Mouse (Mus musculus): ENCODE data around the gene Mpp5. TPM values are rescaled to one million over a fixed set of nuclear protein-coding genes. Genes with fewer than 3 reads are reported as not detected.

Mpp5 gene
- polyA plus RNA-seq, 2 experiments = 8.4 to 13.1 TPM

- Histone ChIP-seq H3K9ac (ENCODE audit: low read depth, low read length, severe bottlenecking) (no peak overlapping the region), H3K4me1 (ENCODE audit: control insufficient read depth, insufficient read depth, low read length) (peaks cover 8% of the 10 kb centered on the region; the same call in 1 of the 2 replicates), H3K36me3 (ENCODE audit: control insufficient read depth, insufficient read depth, low read length) (no peaks in the 10 kb centered on the region), H3K9me3 (ENCODE audit: control insufficient read depth, low read length) (no peaks in the 10 kb centered on the region), H3K27ac (replicated peaks; ENCODE audit: low read depth, low read length) (no peak overlapping the region), H3K4me3 (replicated peaks; ENCODE audit: low read length) (no peak overlapping the region), H3K27me3 (ENCODE audit: control insufficient read depth, insufficient read depth, low read length) (no peaks in the 10 kb centered on the region), H3K4me2 (replicated peaks; ENCODE audit: low read depth, low read length, severe bottlenecking) (no peak overlapping the region)
- ATAC-seq (ENCODE audit: low FRiP score, low read depth) = no peak
- DNase-seq (ENCODE audit: low spot score) = no peak
- 77% methylated on average over 6 of the region's 6 CpGs for WGBS
- TF ChIP-seq POLR2A (IDR thresholded peaks at IDR 0.05; ENCODE audit: borderline replicate concordance, extremely low read depth, insufficient read depth, insufficient read length) = no peak
Measured at GRCm38 (mm10) chr12:78746226-78746625, 2.5 kb upstream of the Mpp5 start.

DNA sequence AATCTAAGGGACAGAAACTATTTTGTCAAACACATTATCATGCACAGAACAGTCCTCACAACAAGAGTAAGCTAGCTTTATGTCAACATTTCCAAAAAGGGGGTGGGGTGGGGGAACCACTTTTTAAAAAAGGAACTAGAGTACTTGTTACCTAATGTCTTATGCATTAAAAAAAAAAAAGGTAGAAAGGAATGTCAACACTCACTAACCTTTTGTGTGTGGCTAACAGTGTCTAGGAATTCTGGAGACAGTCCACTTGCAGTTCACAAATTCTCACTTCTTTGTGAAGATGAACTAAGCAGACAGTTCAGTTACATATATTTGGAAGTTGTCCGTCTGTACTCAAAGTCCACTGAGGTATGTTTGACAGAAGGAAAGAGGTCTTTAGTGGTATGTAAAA, 1.3 kb upstream of the Mpp5 start:
- DNase-seq (ENCODE audit: low spot score) (no peak), ATAC-seq (ENCODE audit: low FRiP score, low read depth) (no peak)
- no peak overlapping the region for H3K27ac ChIP-seq (replicated peaks; ENCODE audit: low read depth, low read length)
- no peak overlapping the region for H3K4me3 ChIP-seq (replicated peaks; ENCODE audit: low read length)
- H3K27me3 ChIP-seq (ENCODE audit: control insufficient read depth, insufficient read depth, low read length) = no peaks in the 10 kb centered on the region
- peaks cover 8% of the 10 kb centered on the region; the same call in 1 of the 2 replicates for H3K4me1 ChIP-seq (ENCODE audit: control insufficient read depth, insufficient read depth, low read length)
- no peak overlapping the region for H3K9ac ChIP-seq (ENCODE audit: low read depth, low read length, severe bottlenecking)
- WGBS = 46% methylated on average over 1 of the region's 1 CpGs
- no peaks in the 10 kb centered on the region for H3K9me3 ChIP-seq (ENCODE audit: control insufficient read depth, low read length)
- no peaks in the 10 kb centered on the region for H3K36me3 ChIP-seq (ENCODE audit: control insufficient read depth, insufficient read depth, low read length)
- TF ChIP-seq POLR2A (IDR thresholded peaks at IDR 0.05; ENCODE audit: borderline replicate concordance, extremely low read depth, insufficient read depth, insufficient read length) = no peak
- H3K4me2 ChIP-seq (replicated peaks; ENCODE audit: low read depth, low read length, severe bottlenecking) = no peak overlapping the region

DNA sequence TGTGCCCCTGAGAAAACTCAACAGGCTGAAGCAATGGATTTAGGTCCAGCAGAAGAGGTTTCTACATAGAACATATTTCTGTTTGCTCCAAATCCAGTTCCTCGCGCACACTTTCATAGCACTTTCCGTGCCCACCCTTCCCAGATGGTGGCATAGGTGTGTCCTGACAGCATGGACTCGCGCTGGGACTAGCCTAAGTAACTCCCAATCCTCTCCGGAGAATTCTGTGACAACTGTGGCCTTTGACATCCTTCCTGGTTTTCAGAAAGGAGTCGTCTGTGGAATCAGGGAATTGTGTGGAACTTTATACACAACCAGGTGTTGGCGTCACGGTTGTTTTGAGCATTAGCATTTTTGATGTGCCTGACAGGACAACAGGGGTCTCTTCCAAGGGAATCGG, 594 bp upstream of the Mpp5 start:
- ATAC-seq (ENCODE audit: low FRiP score, low read depth) (no peak), DNase-seq (ENCODE audit: low spot score) (no peak)
- WGBS = under 1% methylated on average over 10 of the region's 10 CpGs
- no peak for TF ChIP-seq POLR2A (IDR thresholded peaks at IDR 0.05; ENCODE audit: borderline replicate concordance, extremely low read depth, insufficient read depth, insufficient read length)
- peaks cover 8% of the 10 kb centered on the region; the same call in 1 of the 2 replicates for H3K4me1 ChIP-seq (ENCODE audit: control insufficient read depth, insufficient read depth, low read length)
- no peaks in the 10 kb centered on the region for H3K27me3 ChIP-seq (ENCODE audit: control insufficient read depth, insufficient read depth, low read length)
- 0 out of 2 replicates have a peak overlapping the region, but pooled peaks have one; percentile 43 for H3K27ac ChIP-seq (replicated peaks; ENCODE audit: low read depth, low read length)
- peak overlapping the region; percentile 90 for H3K4me2 ChIP-seq (replicated peaks; ENCODE audit: low read depth, low read length, severe bottlenecking)
- no peaks in the 10 kb centered on the region for H3K36me3 ChIP-seq (ENCODE audit: control insufficient read depth, insufficient read depth, low read length)
- peak overlapping the region; percentile 60 for H3K9ac ChIP-seq (ENCODE audit: low read depth, low read length, severe bottlenecking)
- no peaks in the 10 kb centered on the region for H3K9me3 ChIP-seq (ENCODE audit: control insufficient read depth, low read length)
- peak overlapping the region; percentile 82 for H3K4me3 ChIP-seq (replicated peaks; ENCODE audit: low read length)

DNA sequence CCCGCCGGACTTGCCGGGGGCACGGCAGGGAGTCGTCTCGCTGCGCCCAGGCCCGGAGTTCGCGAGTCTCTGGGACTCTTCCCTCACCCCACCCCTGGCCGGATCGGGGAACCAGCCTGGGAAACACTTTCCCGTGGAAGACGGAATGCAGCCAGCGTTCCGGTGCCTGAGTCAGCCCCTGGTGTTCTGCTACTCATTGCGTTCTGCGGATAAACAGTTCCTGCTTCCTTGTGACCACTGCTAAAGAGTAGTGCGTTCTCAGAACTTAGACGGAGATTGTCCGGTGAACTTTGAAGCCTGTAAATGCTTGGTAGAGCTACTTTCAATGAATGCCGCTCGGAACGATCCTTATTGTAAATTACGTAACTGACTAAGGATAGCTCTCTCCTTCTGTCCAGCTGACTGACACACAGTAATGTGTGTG, 683 bp downstream of the Mpp5 start:
- under 1% methylated on average over 18 of the region's 25 CpGs for WGBS
- DNase-seq (ENCODE audit: low spot score) (peak; percentile 45), ATAC-seq (ENCODE audit: low FRiP score, low read depth) (peak; percentile 24)
- no peaks in the 10 kb centered on the region for H3K9me3 ChIP-seq (ENCODE audit: control insufficient read depth, low read length)
- H3K9ac ChIP-seq (ENCODE audit: low read depth, low read length, severe bottlenecking) = peak overlapping the region; percentile 93
- no peak for TF ChIP-seq POLR2A (IDR thresholded peaks at IDR 0.05; ENCODE audit: borderline replicate concordance, extremely low read depth, insufficient read depth, insufficient read length)
- H3K4me1 ChIP-seq (ENCODE audit: control insufficient read depth, insufficient read depth, low read length) = peaks cover 8% of the 10 kb centered on the region; the same call in 1 of the 2 replicates
- no peaks in the 10 kb centered on the region for H3K27me3 ChIP-seq (ENCODE audit: control insufficient read depth, insufficient read depth, low read length)
- H3K36me3 ChIP-seq (ENCODE audit: control insufficient read depth, insufficient read depth, low read length) = no peaks in the 10 kb centered on the region
- H3K4me3 ChIP-seq (replicated peaks; ENCODE audit: low read length) = peak overlapping the region; percentile 82
- H3K4me2 ChIP-seq (replicated peaks; ENCODE audit: low read depth, low read length, severe bottlenecking) = peak overlapping the region; percentile 49
- peak overlapping the region; percentile 97 for H3K27ac ChIP-seq (replicated peaks; ENCODE audit: low read depth, low read length)

- no peak overlapping the region for H3K27ac ChIP-seq (replicated peaks; ENCODE audit: low read depth, low read length)
- no peak for DNase-seq (ENCODE audit: low spot score)
- no peaks in the 10 kb centered on the region for H3K27me3 ChIP-seq (ENCODE audit: control insufficient read depth, insufficient read depth, low read length)
- H3K9me3 ChIP-seq (ENCODE audit: control insufficient read depth, low read length) = no peaks in the 10 kb centered on the region
- ATAC-seq (ENCODE audit: low FRiP score, low read depth) = no peak
- no peak for TF ChIP-seq POLR2A (IDR thresholded peaks at IDR 0.05; ENCODE audit: borderline replicate concordance, extremely low read depth, insufficient read depth, insufficient read length)
- H3K4me1 ChIP-seq (ENCODE audit: control insufficient read depth, insufficient read depth, low read length) = no peaks in the 10 kb centered on the region
- H3K9ac ChIP-seq (ENCODE audit: low read depth, low read length, severe bottlenecking) = no peak overlapping the region
- H3K4me2 ChIP-seq (replicated peaks; ENCODE audit: low read depth, low read length, severe bottlenecking) = no peak overlapping the region
- H3K36me3 ChIP-seq (ENCODE audit: control insufficient read depth, insufficient read depth, low read length) = no peaks in the 10 kb centered on the region
- H3K4me3 ChIP-seq (replicated peaks; ENCODE audit: low read length) = no peak overlapping the region
Measured at GRCm38 (mm10) chr12:78761979-78762378, 13.3 kb downstream of the Mpp5 start.

All from limb, embryonic 14.5 days (tissue).